Mouse (Mus musculus) CD4-positive helper T cell, adult 2 months (primary cell): ENCODE measurements around the gene Slc17a4.
A peak's percentile ranks its signal among the peaks of the same experiment; 100 is the strongest.

Experiments
- DNase-seq: peaks from one replicate; pipeline ENCODE4 v3.0.0-alpha.2; 2012; ENCODE audit warnings: low read depth, missing footprints, low spot score

The Slc17a4 gene

GRCm38 (mm10) chr13:23892592-23893268 is 22.1 kb downstream of the Slc17a4 start:
- DNase-seq, result no peak

- DNase-seq, result no peak
Observed at GRCm38 (mm10) chr13:23889011-23889605, 25.7 kb downstream of the Slc17a4 start.

GRCm38 (mm10) chr13:23887026-23887725 is 27.6 kb downstream of the Slc17a4 start:
- no peak for DNase-seq

- DNase-seq, result peak; percentile 6
Observed at GRCm38 (mm10) chr13:23885540-23885939, 29.3 kb downstream of the Slc17a4 start.

GRCm38 (mm10) chr13:23879636-23880035 is 35.2 kb downstream of the Slc17a4 start:
- DNase-seq, result no peak

GRCm38 (mm10) chr13:23879106-23879505 is 35.7 kb downstream of the Slc17a4 start:
- DNase-seq, result no peak

GRCm38 (mm10) chr13:23873141-23873540 is 41.7 kb downstream of the Slc17a4 start:
- DNase-seq, result no peak

- no peak for DNase-seq
Observed at GRCm38 (mm10) chr13:23869996-23870395, 44.8 kb downstream of the Slc17a4 start.

- no peak for DNase-seq
Observed at GRCm38 (mm10) chr13:23868790-23869533, 45.8 kb downstream of the Slc17a4 start.

- DNase-seq, result no peak
Observed at GRCm38 (mm10) chr13:23867405-23867804, 47.4 kb downstream of the Slc17a4 start, which contains the start of gene Slc17a1. Gene Slc17a1 (plus strand): TSS chr13:23867750.

GRCm38 (mm10) chr13:23867000-23867399 is 47.8 kb downstream of the Slc17a4 start:
- DNase-seq, result no peak

GRCm38 (mm10) chr13:23866086-23866710 is 48.6 kb downstream of the Slc17a4 start:
- no peak for DNase-seq

GRCm38 (mm10) chr13:23864711-23865110 is 50.1 kb downstream of the Slc17a4 start:
- no peak for DNase-seq

- DNase-seq, result no peak
Observed at GRCm38 (mm10) chr13:23861815-23862214, 53.0 kb downstream of the Slc17a4 start.

GRCm38 (mm10) chr13:23856401-23856800 is 58.4 kb downstream of the Slc17a4 start:
- no peak for DNase-seq

GRCm38 (mm10) chr13:23849299-23849698 is 65.5 kb downstream of the Slc17a4 start:
- no peak for DNase-seq
